Mouse (Mus musculus) hindbrain, embryonic 13.5 days (tissue): ENCODE measurements at regions not wholly inside any gene's neighbourhood (a gene's known extent, or its start where the extent isn't known, plus 50 kb on each side); places are given as distances from the start of the nearest gene placed in this dataset.
A peak's percentile ranks its signal among the peaks of the same experiment; 100 is the strongest.

ENCODE experiments used
- ATAC-seq: fragments of 200-750 bp; cut with Nextera tagmentation; 2 replicates; pipeline ENCODE4 v1.8.0; 2017; ENCODE audit warnings: moderate TSS enrichment; ENCODE audit not compliant: low FRiP score
- H3K27ac ChIP-seq: fragments of 300-500 bp; sonication (generic); 2 replicates; pipeline ENCODE4 v1.5.1; 2015; ENCODE audit warnings: inconsistent platforms, mild to moderate bottlenecking, moderate library complexity
- H3K27me3 ChIP-seq: fragments of 300-500 bp; sonication (generic); 2 replicates; pipeline ENCODE4 v1.6.1; 2015; ENCODE audit warnings: mild to moderate bottlenecking, inconsistent platforms
- H3K36me3 ChIP-seq: fragments of 300-500 bp; sonication (generic); 2 replicates; pipeline ENCODE4 v1.6.1; 2015; ENCODE audit warnings: mild to moderate bottlenecking, inconsistent platforms
- H3K4me1 ChIP-seq: fragments of 300-500 bp; sonication (generic); replicated peaks from 2 replicates; pipeline ENCODE4 v1.6.1; 2015; ENCODE audit warnings: inconsistent platforms
- H3K4me2 ChIP-seq: fragments of 300-500 bp; sonication (generic); 2 replicates; pipeline ENCODE4 v1.6.1; 2015; ENCODE audit warnings: inconsistent platforms, mild to moderate bottlenecking, moderate library complexity
- H3K4me3 ChIP-seq: fragments of 300-500 bp; sonication (generic); 2 replicates; pipeline ENCODE4 v1.5.1; 2015; ENCODE audit warnings: mild to moderate bottlenecking, inconsistent platforms
- H3K9ac ChIP-seq: fragments of 300-500 bp; sonication (generic); 2 replicates; pipeline ENCODE4 v1.6.1; 2015; ENCODE audit warnings: mild to moderate bottlenecking, inconsistent platforms
- H3K9me3 ChIP-seq: fragments of 300-500 bp; sonication (generic); 2 replicates; pipeline ENCODE4 v1.6.1; 2016; ENCODE audit warnings: inconsistent platforms
- WGBS: fragments of 180-500 bp; shearing (Covaris S2); methylation state at CpG from one replicate; pipeline ENCODE4 v1.1.7; 2015; 5-methylcytosine and 5-hydroxymethylcytosine counted together

GRCm38 (mm10) chr13:44517312-44517711 lies 212.0 kb upstream of the Jarid2 start:
- Histone ChIP-seq H3K4me3 (no peak overlapping the region), H3K4me1 (peaks cover 10% of the 10 kb centered on the region; the same call in 1 of the 2 replicates), H3K36me3 (no peaks in the 10 kb centered on the region), H3K9me3 (no peaks in the 10 kb centered on the region), H3K27me3 (peaks cover 3% of the 10 kb centered on the region; the same call in 1 of the 2 replicates), H3K27ac (no peak overlapping the region), H3K9ac (no peak overlapping the region), H3K4me2 (no peak overlapping the region)
- WGBS: 88% methylated on average over 9 of the region's 9 CpGs
- ATAC-seq: no peak

- Histone ChIP-seq H3K9me3 (no peaks in the 10 kb centered on the region), H3K9ac (no peak overlapping the region), H3K36me3 (no peaks in the 10 kb centered on the region), H3K27me3 (peaks cover 3% of the 10 kb centered on the region; the same call in 1 of the 2 replicates), H3K27ac (no peak overlapping the region), H3K4me3 (no peak overlapping the region), H3K4me1 (peaks cover 10% of the 10 kb centered on the region; the same call in 1 of the 2 replicates), H3K4me2 (no peak overlapping the region)
- WGBS: 92% methylated on average over 4 of the region's 4 CpGs
- no peak for ATAC-seq
Measured at GRCm38 (mm10) chr13:44518215-44518614, 211.1 kb upstream of the Jarid2 start.

GRCm38 (mm10) chr13:44523516-44523915 lies 205.8 kb upstream of the Jarid2 start:
- Histone ChIP-seq H3K27ac (no peak overlapping the region), H3K4me2 (no peak overlapping the region), H3K4me1 (no peaks in the 10 kb centered on the region), H3K36me3 (no peaks in the 10 kb centered on the region), H3K4me3 (no peak overlapping the region), H3K9me3 (no peaks in the 10 kb centered on the region), H3K27me3 (no peaks in the 10 kb centered on the region), H3K9ac (no peak overlapping the region)
- no peak for ATAC-seq
- 83% methylated on average over 4 of the region's 4 CpGs for WGBS

- Histone ChIP-seq H3K9me3 (no peaks in the 10 kb centered on the region), H3K27me3 (no peaks in the 10 kb centered on the region), H3K4me1 (no peaks in the 10 kb centered on the region), H3K27ac (no peak overlapping the region), H3K9ac (no peak overlapping the region), H3K36me3 (no peaks in the 10 kb centered on the region), H3K4me2 (no peak overlapping the region), H3K4me3 (no peak overlapping the region)
- no peak for ATAC-seq
- 93% methylated on average over 9 of the region's 9 CpGs for WGBS
Measured at GRCm38 (mm10) chr13:44530867-44531564, 198.3 kb upstream of the Jarid2 start.

- H3K4me2 ChIP-seq: no peak overlapping the region
- H3K9me3 ChIP-seq: no peaks in the 10 kb centered on the region
- H3K4me3 ChIP-seq: no peak overlapping the region
- 88% methylated on average over 11 of the region's 11 CpGs for WGBS
- H3K4me1 ChIP-seq: no peaks in the 10 kb centered on the region
- H3K9ac ChIP-seq: no peak overlapping the region
- ATAC-seq: no peak
- no peaks in the 10 kb centered on the region for H3K36me3 ChIP-seq
- no peak overlapping the region for H3K27ac ChIP-seq
- H3K27me3 ChIP-seq: no peaks in the 10 kb centered on the region
Measured at GRCm38 (mm10) chr13:44532631-44533180, 196.6 kb upstream of the Jarid2 start.

- WGBS: 85% methylated on average over 6 of the region's 6 CpGs
Measured at GRCm38 (mm10) chr13:44534575-44535080, 194.6 kb upstream of the Jarid2 start.

GRCm38 (mm10) chr13:44535441-44535840 lies 193.8 kb upstream of the Jarid2 start:
- WGBS: 83% methylated on average over 18 of the region's 18 CpGs
- H3K4me1 ChIP-seq: no peaks in the 10 kb centered on the region
- no peak overlapping the region for H3K4me3 ChIP-seq
- H3K9ac ChIP-seq: no peak overlapping the region
- no peak overlapping the region for H3K4me2 ChIP-seq
- H3K27ac ChIP-seq: no peak overlapping the region
- H3K27me3 ChIP-seq: no peaks in the 10 kb centered on the region
- ATAC-seq: no peak
- H3K9me3 ChIP-seq: no peaks in the 10 kb centered on the region
- H3K36me3 ChIP-seq: no peaks in the 10 kb centered on the region

More at GRCm38 (mm10) chr13:44534575-44535080, 194.6 kb upstream of the Jarid2 start:
- Histone ChIP-seq H3K4me1 (no peaks in the 10 kb centered on the region), H3K36me3 (no peaks in the 10 kb centered on the region), H3K27me3 (no peaks in the 10 kb centered on the region), H3K4me3 (no peak overlapping the region), H3K9me3 (no peaks in the 10 kb centered on the region), H3K4me2 (no peak overlapping the region), H3K27ac (no peak overlapping the region), H3K9ac (no peak overlapping the region)
- ATAC-seq: no peak

- Histone ChIP-seq H3K9me3 (no peaks in the 10 kb centered on the region), H3K4me3 (no peak overlapping the region), H3K4me1 (no peaks in the 10 kb centered on the region), H3K36me3 (no peaks in the 10 kb centered on the region), H3K9ac (no peak overlapping the region), H3K4me2 (no peak overlapping the region), H3K27me3 (0 out of 2 replicates have a peak, but pooled peaks cover 2% of the 10 kb centered on the region), H3K27ac (no peak overlapping the region)
- WGBS: 93% methylated on average over 7 of the region's 7 CpGs
- no peak for ATAC-seq
Measured at GRCm38 (mm10) chr13:44538238-44538637, 191.0 kb upstream of the Jarid2 start.

- no peak for ATAC-seq
- Histone ChIP-seq H3K27me3 (0 out of 2 replicates have a peak, but pooled peaks cover 2% of the 10 kb centered on the region), H3K27ac (no peak overlapping the region), H3K9me3 (no peaks in the 10 kb centered on the region), H3K4me2 (no peak overlapping the region), H3K4me1 (peaks cover 3% of the 10 kb centered on the region; the same call in 1 of the 2 replicates), H3K36me3 (no peaks in the 10 kb centered on the region), H3K4me3 (no peak overlapping the region), H3K9ac (no peak overlapping the region)
- 95% methylated on average over 4 of the region's 4 CpGs for WGBS
Measured at GRCm38 (mm10) chr13:44540401-44540800, 188.9 kb upstream of the Jarid2 start.

GRCm38 (mm10) chr13:44541243-44541653 lies 188.0 kb upstream of the Jarid2 start:
- 0 out of 2 replicates have a peak, but pooled peaks cover 2% of the 10 kb centered on the region for H3K27me3 ChIP-seq
- peak; percentile 52; the same call in 1 of the 2 replicates for ATAC-seq
- WGBS: 66% methylated on average over 5 of the region's 5 CpGs
- H3K4me3 ChIP-seq: no peak overlapping the region
- no peak overlapping the region for H3K27ac ChIP-seq
- no peak overlapping the region for H3K4me2 ChIP-seq
- no peaks in the 10 kb centered on the region for H3K9me3 ChIP-seq
- H3K9ac ChIP-seq: no peak overlapping the region
- H3K4me1 ChIP-seq: peaks cover 3% of the 10 kb centered on the region; the same call in 1 of the 2 replicates
- H3K36me3 ChIP-seq: no peaks in the 10 kb centered on the region

- Histone ChIP-seq H3K9ac (no peak overlapping the region), H3K4me2 (no peak overlapping the region), H3K36me3 (no peaks in the 10 kb centered on the region), H3K4me3 (no peak overlapping the region), H3K9me3 (no peaks in the 10 kb centered on the region), H3K4me1 (peaks cover 3% of the 10 kb centered on the region; the same call in 1 of the 2 replicates), H3K27me3 (0 out of 2 replicates have a peak, but pooled peaks cover 2% of the 10 kb centered on the region), H3K27ac (no peak overlapping the region)
- 83% methylated on average over 9 of the region's 9 CpGs for WGBS
- ATAC-seq: no peak
Measured at GRCm38 (mm10) chr13:44544786-44545185, 184.5 kb upstream of the Jarid2 start.

GRCm38 (mm10) chr13:44546289-44546688 lies 183.0 kb upstream of the Jarid2 start:
- Histone ChIP-seq H3K36me3 (no peaks in the 10 kb centered on the region), H3K9me3 (no peaks in the 10 kb centered on the region), H3K4me3 (no peak overlapping the region), H3K27ac (no peak overlapping the region), H3K4me1 (peaks cover 3% of the 10 kb centered on the region; the same call in 1 of the 2 replicates), H3K4me2 (no peak overlapping the region), H3K27me3 (0 out of 2 replicates have a peak, but pooled peaks cover 2% of the 10 kb centered on the region), H3K9ac (no peak overlapping the region)
- 91% methylated on average over 2 of the region's 2 CpGs for WGBS
- no peak for ATAC-seq
